Mouse (Mus musculus) cerebellum, adult 11-12 months (tissue): Measurements from ENCODE around the gene Nup98.
A peak's percentile ranks its signal among the peaks of the same experiment; 100 is the strongest.

ENCODE experiments used
- DNase-seq: peaks from one replicate; pipeline ENCODE4 v3.0.0; 2022

Nup98 gene

GRCm38 (mm10) chr7:102229814-102230213 lies 19.8 kb upstream of the Nup98 start:
- no peak for DNase-seq

GRCm38 (mm10) chr7:102228049-102228670 lies 18.2 kb upstream of the Nup98 start:
- no peak for DNase-seq

GRCm38 (mm10) chr7:102226051-102226450 lies 16.1 kb upstream of the Nup98 start:
- DNase-seq, result no peak

DNA sequence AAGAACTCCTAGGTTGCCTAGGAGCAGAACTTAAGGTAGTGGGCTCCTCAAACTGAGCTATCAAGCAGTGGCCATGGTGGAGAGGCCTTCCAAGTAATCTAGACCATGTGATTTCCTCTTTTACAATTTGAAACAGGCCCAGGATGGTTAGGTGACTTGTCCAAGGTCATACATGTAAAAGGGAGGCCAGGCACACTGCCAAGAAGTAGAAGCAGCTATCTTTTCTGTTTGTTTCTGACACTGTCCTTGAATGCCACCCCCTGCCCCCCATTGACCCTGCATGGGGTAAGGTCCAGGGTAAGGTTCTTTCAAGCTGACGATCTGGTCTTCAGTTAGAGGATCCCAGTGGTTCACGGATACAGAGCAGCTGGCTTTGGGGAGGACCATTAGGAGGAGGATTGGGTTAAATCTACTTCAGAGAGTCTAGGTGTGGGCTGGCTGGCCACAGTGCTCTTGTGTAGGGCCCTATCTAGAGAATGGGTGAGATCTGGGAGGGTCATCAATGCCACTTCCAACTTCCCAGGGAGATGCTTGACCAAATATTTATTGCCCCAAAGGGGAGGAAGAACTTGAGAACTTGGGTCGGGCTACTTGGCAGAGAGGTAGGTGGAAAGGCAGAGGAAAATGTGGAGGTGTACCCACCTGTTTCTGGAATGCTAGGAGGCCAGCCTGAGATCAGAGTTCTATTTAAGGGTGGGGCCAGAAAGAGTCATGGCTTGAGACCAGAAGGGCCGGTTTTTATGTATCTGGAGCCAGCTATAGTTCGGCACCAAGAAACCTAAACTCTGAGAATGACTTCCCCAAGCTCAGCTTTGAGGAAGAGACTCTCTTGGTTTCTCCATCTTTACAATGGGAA lies 14.1 kb upstream of the Nup98 start:
- DNase-seq, result peak; percentile 41

DNA sequence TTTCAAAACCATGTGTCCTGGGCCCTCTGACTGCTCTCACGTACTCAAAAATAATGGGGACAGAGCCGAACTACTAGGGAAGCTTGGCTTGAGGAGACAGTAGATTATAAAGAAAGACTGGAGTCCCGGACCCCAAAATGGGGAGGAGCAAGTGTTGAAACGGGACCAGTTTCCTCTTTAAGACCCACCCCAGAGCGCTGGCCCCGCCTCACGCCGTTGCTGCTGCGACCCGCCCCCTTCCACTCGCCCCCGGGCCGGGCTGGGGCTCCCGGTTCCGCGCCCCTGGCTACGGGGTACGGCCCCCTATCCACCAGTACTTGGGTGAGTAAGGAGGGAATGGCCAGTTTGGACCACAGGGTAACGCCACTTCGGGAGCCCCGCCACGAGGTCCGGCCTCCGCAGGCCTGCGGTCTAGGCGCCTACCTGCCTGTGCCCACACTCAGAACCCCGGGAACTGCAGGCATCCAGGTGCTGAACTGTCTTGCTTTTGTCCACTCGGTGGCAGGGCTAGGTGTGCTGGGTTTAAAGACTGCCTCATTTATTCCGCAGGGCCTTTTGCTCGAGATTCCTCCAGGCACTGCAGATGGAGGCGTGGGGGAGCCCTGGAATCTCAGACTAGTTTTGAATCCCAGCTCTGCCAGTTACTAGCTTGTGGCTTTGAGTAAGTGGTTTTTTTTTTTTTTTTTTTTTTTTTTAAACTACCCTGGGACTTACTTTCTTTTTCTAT lies 13.0 kb upstream of the Nup98 start:
- DNase-seq, result peak; percentile 68

DNA sequence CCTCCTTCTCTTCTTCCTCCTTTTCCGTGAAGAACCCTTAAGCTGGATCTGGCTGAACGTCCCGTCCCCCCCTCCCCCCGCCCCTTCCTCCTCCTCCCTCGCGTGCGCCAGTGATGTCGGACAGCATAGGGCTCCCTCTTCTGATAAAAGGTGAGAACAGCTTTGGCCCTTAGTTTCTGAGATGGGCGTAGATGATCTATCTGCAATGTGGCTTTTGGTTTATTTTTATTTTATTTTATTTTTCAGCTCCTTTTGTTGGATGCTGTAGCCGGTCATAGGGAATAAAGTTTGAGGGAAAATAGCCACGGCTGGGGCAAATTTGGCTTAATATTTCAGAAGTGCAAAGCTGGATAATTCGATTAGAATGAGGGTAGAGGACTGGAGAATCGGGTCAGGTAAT lies 12.4 kb upstream of the Nup98 start:
- peak; percentile 43 for DNase-seq

- no peak for DNase-seq
Observed at GRCm38 (mm10) chr7:102221899-102222298, 11.9 kb upstream of the Nup98 start.

- no peak for DNase-seq
Observed at GRCm38 (mm10) chr7:102211071-102211470, 1.1 kb upstream of the Nup98 start.

GRCm38 (mm10) chr7:102208806-102209363 lies 1.1 kb downstream of the Nup98 start:
- no peak for DNase-seq

DNA sequence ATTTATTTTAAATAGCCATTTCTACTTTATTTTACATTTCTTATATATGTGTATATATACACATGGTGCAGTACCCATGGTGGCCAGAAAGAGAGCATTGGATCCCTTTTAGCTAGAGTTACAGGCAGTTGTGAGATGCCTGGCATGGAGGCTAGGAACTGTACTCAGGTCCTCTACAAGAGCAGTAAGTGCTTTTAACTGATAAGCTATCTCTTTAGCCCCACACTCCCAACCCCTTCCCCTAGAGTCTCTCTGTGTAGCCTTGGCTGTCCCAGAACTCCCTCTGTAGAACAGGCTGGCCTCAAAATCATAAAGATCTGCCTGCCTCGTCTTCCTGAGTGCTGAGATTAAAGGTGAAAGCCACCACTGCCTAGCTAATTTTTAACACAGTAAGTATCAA lies 4.3 kb downstream of the Nup98 start:
- DNase-seq, result no peak

DNA sequence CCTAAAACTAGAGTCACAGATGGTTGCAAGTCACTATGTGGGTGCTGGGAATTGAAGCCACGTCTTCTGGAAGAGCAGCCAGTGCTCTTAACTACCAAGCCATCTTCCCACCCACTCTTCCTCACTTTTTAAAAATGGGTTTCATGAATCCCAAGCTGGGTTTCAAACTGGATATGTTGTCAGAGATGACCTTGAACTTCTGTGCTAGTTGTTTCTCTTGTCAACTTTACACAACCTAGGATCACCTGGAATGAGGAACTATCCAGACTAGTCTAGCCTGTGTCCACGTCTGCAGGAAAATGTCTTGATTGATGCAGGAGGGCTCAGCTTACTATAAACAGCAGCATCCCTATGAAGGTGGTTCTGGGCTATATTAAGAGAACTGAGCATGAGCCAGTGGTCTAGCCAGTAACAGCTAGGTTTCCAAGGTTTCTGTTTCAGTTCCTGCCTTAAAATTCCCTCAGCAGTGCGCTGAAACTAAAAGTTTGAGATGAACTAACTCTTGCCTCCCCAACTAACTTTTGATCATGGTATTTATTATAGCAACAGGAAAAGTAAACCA lies 5.6 kb downstream of the Nup98 start:
- no peak for DNase-seq

GRCm38 (mm10) chr7:102200996-102201785 lies 8.8 kb downstream of the Nup98 start:
- no peak for DNase-seq

DNA sequence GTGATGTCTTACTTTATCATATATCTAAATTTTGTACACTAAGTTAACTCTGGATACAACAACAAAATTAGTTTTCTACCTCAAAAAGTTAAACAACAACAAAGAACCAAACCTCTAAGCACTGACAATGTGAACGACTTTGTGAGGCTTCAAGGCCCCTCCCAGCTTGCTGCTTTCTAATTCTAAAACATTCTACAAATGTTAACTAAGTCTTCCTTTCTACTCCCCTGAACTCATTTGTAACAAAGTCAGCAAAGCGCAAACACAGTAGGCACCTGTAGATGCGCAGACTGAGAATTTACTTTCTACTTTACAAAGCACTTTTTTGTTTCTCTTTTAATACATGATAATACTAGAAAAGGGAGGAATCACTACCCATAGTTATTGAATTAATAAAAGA lies 9.4 kb downstream of the Nup98 start:
- DNase-seq, result no peak

- DNase-seq, result no peak
Observed at GRCm38 (mm10) chr7:102192356-102192755, 17.6 kb downstream of the Nup98 start.

- no peak for DNase-seq
Observed at GRCm38 (mm10) chr7:102183849-102184248, 26.1 kb downstream of the Nup98 start.

DNA sequence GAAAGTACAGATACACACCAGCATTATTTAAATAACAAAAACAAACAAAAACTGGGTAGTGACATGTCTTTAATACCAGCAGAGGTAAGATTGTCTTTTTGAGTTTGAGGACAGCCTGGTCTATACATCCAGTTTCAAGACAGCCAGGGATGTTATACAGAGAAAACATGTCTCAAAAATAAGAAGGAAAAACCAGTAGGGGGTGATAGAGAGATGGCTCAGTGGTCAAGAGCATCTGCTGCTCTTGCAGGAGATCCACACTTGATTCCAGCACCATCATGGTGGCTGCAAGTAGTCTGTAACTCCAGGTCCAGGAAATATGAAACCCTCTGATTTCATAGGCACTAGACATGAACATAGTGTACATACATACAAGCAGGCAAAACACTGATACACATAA lies 39.7 kb downstream of the Nup98 start:
- no peak for DNase-seq

DNA sequence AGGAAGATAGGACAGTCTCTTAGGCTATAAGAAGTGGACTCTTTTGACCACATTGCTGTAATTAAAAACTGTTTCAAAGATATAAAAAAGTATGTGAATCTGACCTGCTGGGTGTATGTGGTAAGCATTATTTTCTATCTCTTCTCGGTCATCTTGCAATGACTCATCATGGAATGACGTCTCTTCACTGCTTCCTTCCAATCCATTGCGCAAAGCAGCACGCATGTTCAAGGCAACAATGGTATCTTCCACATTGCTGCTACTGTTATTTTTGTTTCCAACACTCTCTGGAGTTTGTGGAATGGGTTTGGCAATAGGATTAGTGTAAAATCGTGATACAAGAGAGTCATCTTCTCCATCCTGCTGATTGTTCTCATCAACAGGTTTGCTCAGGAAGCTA lies 56.3 kb downstream of the Nup98 start:
- no peak for DNase-seq

DNA sequence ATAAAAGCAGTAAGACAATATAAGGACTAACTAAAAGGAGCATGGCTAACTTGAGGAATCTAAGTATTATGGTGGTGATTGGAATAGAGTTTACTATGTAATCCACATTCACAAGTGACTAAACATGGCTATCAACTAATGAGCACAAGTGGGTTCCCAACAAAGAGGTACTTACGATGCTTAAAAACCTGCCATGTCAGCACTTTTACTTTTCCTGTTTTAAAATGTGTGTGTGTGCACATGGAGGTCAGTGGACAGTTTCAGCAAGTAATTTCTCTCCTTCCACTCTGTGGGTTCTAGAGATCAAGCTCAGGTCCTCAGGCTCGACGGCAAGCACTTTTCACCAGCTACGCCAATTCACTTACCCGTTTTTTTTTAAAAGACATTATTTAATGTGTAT lies 72.1 kb downstream of the Nup98 start:
- DNase-seq, result no peak

- DNase-seq, result no peak
Observed at GRCm38 (mm10) chr7:102137464-102137863, 72.5 kb downstream of the Nup98 start.

- no peak for DNase-seq
Observed at GRCm38 (mm10) chr7:102132395-102132794, 77.6 kb downstream of the Nup98 start.

- DNase-seq, result no peak
Observed at GRCm38 (mm10) chr7:102120326-102120725, 89.7 kb downstream of the Nup98 start.

- no peak for DNase-seq
Observed at GRCm38 (mm10) chr7:102117382-102117781, 92.6 kb downstream of the Nup98 start.
